24 mouse cellular contexts compared by ENCODE assay signal in the genomic region with DNA sequence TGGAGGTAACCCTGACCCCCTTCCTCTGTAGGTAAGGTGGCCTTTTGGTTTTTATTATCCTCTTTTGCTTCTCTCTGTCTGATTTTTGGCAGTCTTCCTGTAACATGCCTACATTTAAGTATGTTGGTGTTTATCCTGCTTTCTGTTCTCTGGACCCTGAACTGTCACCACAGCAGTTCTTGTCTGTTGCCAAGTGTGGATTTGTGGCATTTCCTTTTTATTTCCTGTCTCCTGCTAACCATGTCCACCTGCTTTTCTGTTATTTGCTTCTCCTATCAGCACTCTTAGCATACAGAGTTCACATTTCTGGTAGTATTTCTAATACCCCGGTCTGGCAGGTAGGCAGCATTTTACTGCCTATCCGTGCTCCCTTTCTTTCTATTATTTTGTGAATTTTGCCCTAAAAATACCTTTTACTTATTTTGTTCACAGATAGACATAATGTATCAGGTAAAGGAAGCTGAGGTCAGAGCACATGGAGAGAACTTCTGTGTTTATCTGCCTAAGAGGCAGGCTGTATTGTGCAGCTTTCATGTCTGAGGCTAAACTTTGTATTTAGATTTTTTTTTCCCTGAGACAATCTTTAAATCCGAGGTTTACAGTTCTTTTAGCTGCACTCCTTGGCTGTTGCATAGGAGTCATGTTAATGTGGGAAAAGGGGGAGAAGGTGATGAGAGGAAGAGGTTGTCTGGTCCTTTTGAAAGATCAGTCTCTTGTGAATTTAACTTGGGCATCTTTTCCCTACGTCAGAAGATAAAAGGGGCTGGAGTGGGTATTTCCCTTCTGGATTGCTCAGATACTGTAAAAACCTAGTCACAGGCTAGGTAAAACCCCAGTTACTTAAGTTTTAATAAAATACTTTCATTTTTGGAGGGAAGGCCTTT. TPM values are rescaled to one million over a fixed set of nuclear protein-coding genes. Genes with fewer than 3 reads are reported as not detected.
DNase-seq lines count a peak whose midpoint lies in the region; ATAC-seq and TF ChIP-seq lines count a peak whose summit lies in the region.
"Had no signal": no experiment of that assay in that cellular context is flagged by ENCODE, and none has a peak within 500 bp of the region (broad histone marks: within the 10 kb centered on the region; RNA-seq: fewer than 3 reads in every experiment).

No protein-coding gene starts in this region.

- no peak overlapping the region for H3K4me3 ChIP-seq in midbrain, embryonic 11.5 days (ENCODE audit: low read depth, low read length)
- no peak overlapping the region for H3K4me3 ChIP-seq in midbrain, embryonic 15.5 days
- no peak overlapping the region for H3K4me3 ChIP-seq in left cerebral cortex, adult 2 months
- H3K4me3 ChIP-seq: embryonic facial prominence, embryonic 12.5 days; forebrain, embryonic 12.5 days; gastrocnemius, adult 2 months; hindbrain, embryonic 10.5 days; limb, embryonic 10.5 days; midbrain, embryonic 12.5 days had no signal

- peak; percentile 44 for DNase-seq in midbrain, embryonic 11.5 days (ENCODE audit: low spot score, missing footprints)
- peak; percentile 55 for DNase-seq in brain, adult 2 months (ENCODE audit: low read depth, low spot score)
- DNase-seq in cerebellum, postnatal 25 days: peak; percentile 27 to 30
- DNase-seq in heart, postnatal 14 days: no peak
- DNase-seq in frontal cortex, adult 2 months (ENCODE audit: extremely low spot score in 1 of 2, low spot score in 1 of 2): no peak
- DNase-seq in left cerebral cortex, adult 2 months (ENCODE audit: extremely low spot score in 1 of 2, low spot score in 2 of 2): no peak
- DNase-seq: adrenal gland, adult 8-10 months; B cell, adult 2 months; gastrocnemius, adult 2 months; kidney, adult 18-20 months; kidney, postnatal 10 days; liver; liver, postnatal 0 days; thymus, adult 18-20 months; thymus, postnatal 36 days had no signal

- no peak overlapping the region for H3K27ac ChIP-seq in midbrain, embryonic 11.5 days (ENCODE audit: low read depth, low read length)
- no peak overlapping the region for H3K27ac ChIP-seq in midbrain, embryonic 15.5 days
- H3K27ac ChIP-seq in left cerebral cortex, adult 2 months: no peak overlapping the region
- H3K27ac ChIP-seq: embryonic facial prominence, embryonic 12.5 days; forebrain, embryonic 12.5 days; gastrocnemius, adult 2 months; hindbrain, embryonic 10.5 days; hindbrain, postnatal 0 days; limb, embryonic 10.5 days; macrophage; midbrain, embryonic 12.5 days had no signal

- H3K4me2 ChIP-seq in midbrain, embryonic 11.5 days: no peak overlapping the region
- H3K4me2 ChIP-seq in midbrain, embryonic 15.5 days: no peak overlapping the region
- H3K4me2 ChIP-seq: embryonic facial prominence, embryonic 12.5 days; forebrain, embryonic 12.5 days; midbrain, embryonic 12.5 days had no signal

- H3K4me1 ChIP-seq in midbrain, embryonic 11.5 days (ENCODE audit: control insufficient read depth, insufficient read depth, low read length): no peaks in the 10 kb centered on the region
- no peaks in the 10 kb centered on the region for H3K4me1 ChIP-seq in midbrain, embryonic 15.5 days
- H3K4me1 ChIP-seq: embryonic facial prominence, embryonic 12.5 days; hindbrain, embryonic 10.5 days; limb, embryonic 10.5 days; midbrain, embryonic 12.5 days had no signal

- TF ChIP-seq CTCF in left cerebral cortex, adult 2 months (IDR thresholded peaks at IDR 0.05): no peak

- intact Hi-C loops in heart, postnatal 14 days (cut with DNase I): no loop called here
- intact Hi-C loops in left cerebral cortex, adult 2 months (cut with DNase I): no loop called here

- no peaks in the 10 kb centered on the region for H3K9me3 ChIP-seq in midbrain, embryonic 11.5 days (ENCODE audit: control insufficient read depth, low read length)
- H3K9me3 ChIP-seq in midbrain, embryonic 15.5 days: no peaks in the 10 kb centered on the region
- H3K9me3 ChIP-seq: embryonic facial prominence, embryonic 12.5 days; forebrain, embryonic 12.5 days; hindbrain, embryonic 10.5 days; limb, embryonic 10.5 days; midbrain, embryonic 12.5 days had no signal

- no peak for ATAC-seq in midbrain, embryonic 11.5 days (ENCODE audit: low FRiP score)
- no peak for ATAC-seq in midbrain, embryonic 15.5 days (replicated peaks)
- ATAC-seq: hindbrain, postnatal 0 days; liver, postnatal 0 days; lung, postnatal 0 days had no signal

- H3K27me3 ChIP-seq in midbrain, embryonic 11.5 days (ENCODE audit: control insufficient read depth, insufficient read depth, low read length): no peaks in the 10 kb centered on the region
- no peaks in the 10 kb centered on the region for H3K27me3 ChIP-seq in midbrain, embryonic 15.5 days (replicated peaks)
- H3K27me3 ChIP-seq: embryonic facial prominence, embryonic 12.5 days; forebrain, embryonic 12.5 days; midbrain, embryonic 12.5 days had no signal

- 81% methylated on average over 4 of the region's 4 CpGs for WGBS in midbrain, embryonic 11.5 days
- WGBS in midbrain, embryonic 15.5 days: 69% methylated on average over 4 of the region's 4 CpGs

- no peak overlapping the region for H3K9ac ChIP-seq in midbrain, embryonic 11.5 days (ENCODE audit: low read length)
- no peak overlapping the region for H3K9ac ChIP-seq in midbrain, embryonic 15.5 days
- H3K9ac ChIP-seq: embryonic facial prominence, embryonic 12.5 days; forebrain, embryonic 12.5 days; liver, postnatal 0 days; midbrain, embryonic 12.5 days had no signal

- H3K36me3 ChIP-seq in midbrain, embryonic 11.5 days (ENCODE audit: control insufficient read depth, insufficient read depth, low read length): no peaks in the 10 kb centered on the region
- no peaks in the 10 kb centered on the region for H3K36me3 ChIP-seq in midbrain, embryonic 15.5 days (replicated peaks)
- H3K36me3 ChIP-seq: embryonic facial prominence, embryonic 12.5 days; forebrain, embryonic 12.5 days; hindbrain, embryonic 10.5 days; limb, embryonic 10.5 days; midbrain, embryonic 12.5 days had no signal

RNA-seq across cellular contexts. Expression of a gene that starts 54.7 kb away (rescaled TPM):
- polyA plus RNA-seq in midbrain, embryonic 11.5 days (2014; fragmentation: Nextera tagmentation; extraction: Ambion mirVana): 34.7 and 35.7 TPM in 2 replicates
- polyA plus RNA-seq in midbrain, embryonic 15.5 days (2015; fragmentation: Nextera tagmentation; extraction: Ambion mirVana): 64.8 and 66.9 TPM in 2 replicates
- total RNA-seq in heart, postnatal 14 days (2021): 10 to 100 TPM; 20.7 to 21.5 TPM
- polyA plus RNA-seq in frontal cortex, adult 2 months (2012; rRNA removed): 25.8 and 29.8 TPM in 2 replicates
- 10 to 100 TPM; 60.6 to 61.7 TPM for total RNA-seq in left cerebral cortex, adult 2 months (2021)

Comparison
In these comparisons a context has a peak if more than half of its experiments do, and no peak if none do; other contexts are left out.
1. DNase-seq: peak in midbrain, embryonic 11.5 days (single experiment), brain, adult 2 months (single experiment) and cerebellum, postnatal 25 days (2 of 2); none in heart, postnatal 14 days (0 of 2), frontal cortex, adult 2 months (0 of 2) and left cerebral cortex, adult 2 months (0 of 2).